Mouse (Mus musculus) skeletal muscle tissue, postnatal 0 days (tissue): Measurements from ENCODE around the gene Ptar1. TPM values are rescaled to one million over a fixed set of nuclear protein-coding genes. Genes with fewer than 3 reads are reported as not detected.

Experiments used
- polyA plus RNA-seq: library from polyadenylated mRNA; unstranded; fragments of >200 nt; fragmentation: Nextera tagmentation; extraction: Ambion mirVana; gene quantifications from 2 replicates; pipeline ENCODE4 v1.2.1, GENCODE M21; 2015

Gene Ptar1
- 4.6 and 6.0 TPM in 2 replicates for polyA plus RNA-seq

DNA sequence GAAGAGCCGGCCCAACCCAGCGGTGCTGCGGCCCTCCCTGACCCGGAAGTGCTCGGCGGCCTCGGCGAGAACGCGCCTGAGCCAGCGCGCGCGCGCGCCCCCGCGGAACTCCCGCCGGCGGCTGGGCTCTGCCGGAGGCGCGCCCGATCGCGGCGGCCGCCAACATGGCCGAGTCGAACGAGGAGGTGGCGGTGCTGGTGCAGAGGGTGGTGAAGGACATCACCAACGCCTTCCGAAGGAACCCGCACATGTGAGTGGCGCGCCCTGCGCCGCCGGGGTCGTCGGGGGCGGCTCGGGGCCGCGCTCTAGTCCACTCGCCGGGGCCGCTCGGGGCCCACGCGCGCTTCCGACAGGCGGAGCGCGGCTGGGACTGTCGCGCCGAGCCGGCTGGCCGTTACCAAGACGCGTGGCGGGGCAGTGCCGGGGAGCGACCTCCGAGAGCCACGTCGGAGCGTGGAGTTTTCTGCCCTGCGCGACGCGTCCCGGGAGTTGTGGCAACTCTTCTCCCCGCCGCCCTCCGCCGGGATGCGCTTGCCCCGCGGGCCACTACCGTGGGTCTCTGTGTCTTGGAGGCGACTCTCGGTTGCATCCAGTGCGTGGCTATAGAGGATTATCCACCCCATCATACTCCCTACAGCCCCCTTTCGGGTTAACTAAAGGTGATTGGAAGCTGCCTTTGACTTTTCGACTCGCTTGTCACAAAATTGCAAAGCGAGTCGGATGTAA lies at the start of gene Ptar1:
Gene Ptar1 (plus strand): TSS at position 134 of the 726 bp plus-strand sequence.

GRCm38 (mm10) chr19:23652644-23653043 lies 34.6 kb upstream of the Ptar1 start, which contains the start of gene 1700028P14Rik:
Gene 1700028P14Rik, minus strand, starts transcription at chr19:23652812.

DNA sequence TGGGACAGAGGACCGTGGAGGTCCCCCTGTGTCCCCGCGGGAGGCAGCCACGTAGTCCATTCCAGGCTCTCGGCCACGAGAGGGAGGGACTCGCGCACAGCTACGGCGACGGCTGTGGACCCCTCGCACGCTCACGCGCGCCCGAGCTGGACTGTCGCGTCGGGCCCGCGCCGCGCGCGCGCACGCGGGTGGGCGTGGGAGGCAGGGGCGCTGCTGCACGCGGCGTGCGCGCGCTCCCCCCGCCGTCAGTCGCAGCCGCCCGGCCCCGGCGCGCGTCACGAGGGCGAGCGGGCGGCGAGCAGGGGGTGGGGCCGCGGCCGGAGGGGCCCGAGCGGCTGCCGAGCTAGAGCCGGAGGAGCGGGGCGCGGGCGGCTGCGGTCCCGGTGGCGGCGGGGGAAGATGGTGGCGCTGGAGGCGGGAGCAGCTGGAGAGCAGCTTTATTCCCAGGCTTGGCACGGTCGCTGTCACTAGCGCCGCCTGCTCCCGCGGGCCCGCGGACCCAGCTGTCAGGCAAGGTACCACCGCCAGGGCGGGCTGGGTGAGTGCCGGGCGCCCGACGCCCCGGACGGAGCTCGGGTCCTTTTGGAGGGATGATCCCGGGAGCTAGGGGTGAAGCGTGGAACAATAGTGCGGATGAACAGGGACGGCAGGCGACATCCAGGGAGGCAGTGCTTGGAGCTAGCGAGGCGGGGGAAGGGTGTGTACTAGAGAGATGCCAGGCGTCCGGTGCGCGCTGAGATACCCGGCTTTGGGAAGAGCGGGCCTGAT lies 71.5 kb downstream of the Ptar1 start, which contains the start of gene Apba1:
Gene Apba1 (plus strand): TSS at position 334 of the 768 bp plus-strand sequence.

Other genes with a start within 250 kb of the Ptar1 start
- 0.99 and 1.2 TPM in 2 replicates for gene Mamdc2, start 239.0 kb upstream of the Ptar1 start, polyA plus RNA-seq
- gene 1700028P14Rik, start 34.6 kb upstream of the Ptar1 start, polyA plus RNA-seq: not detected in 2 replicates
- 0.58 and 0.69 TPM in 2 replicates for gene Apba1, start 71.5 kb downstream of the Ptar1 start, polyA plus RNA-seq